24 mouse cellular contexts compared by ENCODE assay signal in the genomic region with DNA sequence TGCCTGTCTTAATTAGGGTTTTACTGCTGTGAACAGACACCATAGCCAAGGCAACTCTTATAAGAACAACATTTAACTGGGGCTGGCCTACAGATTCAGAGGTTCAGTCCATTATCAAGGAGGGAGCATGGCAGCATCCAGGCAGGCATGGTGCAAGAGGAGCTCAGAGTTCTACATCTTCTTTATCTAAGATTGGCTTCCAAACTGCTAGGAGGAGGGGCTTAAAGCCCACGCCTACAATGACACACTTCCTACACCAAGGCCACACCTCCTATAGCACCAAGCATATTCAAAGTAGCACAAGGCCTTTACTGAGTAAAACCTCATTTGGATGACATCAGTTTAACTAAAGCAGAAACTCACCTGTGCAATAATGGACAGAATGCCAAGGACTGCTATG. TPM values are rescaled to one million over a fixed set of nuclear protein-coding genes. Genes with fewer than 3 reads are reported as not detected.
DNase-seq lines count a peak whose midpoint lies in the region; ATAC-seq and TF ChIP-seq lines count a peak whose summit lies in the region.
"Had no signal": no experiment of that assay in that cellular context is flagged by ENCODE, and none has a peak within 500 bp of the region (broad histone marks: within the 10 kb centered on the region; RNA-seq: fewer than 3 reads in every experiment).

No protein-coding gene starts in this region.

- H3K9me3 ChIP-seq in liver, embryonic 12.5 days (replicated peaks): no peaks in the 10 kb centered on the region
- H3K9me3 ChIP-seq in intestine, postnatal 0 days (ENCODE audit: control insufficient read depth): no peaks in the 10 kb centered on the region
- H3K9me3 ChIP-seq: forebrain, embryonic 15.5 days; heart, embryonic 13.5 days; kidney, embryonic 15.5 days; limb, embryonic 13.5 days had no signal

- 57% methylated on average over 1 of the region's 1 CpGs for WGBS in liver, embryonic 12.5 days (ENCODE audit: insufficient replicate concordance)
- 73% methylated on average over 1 of the region's 1 CpGs for WGBS in intestine, postnatal 0 days

- no peaks in the 10 kb centered on the region for H3K27me3 ChIP-seq in liver, embryonic 12.5 days (replicated peaks)
- no peaks in the 10 kb centered on the region for H3K27me3 ChIP-seq in intestine, postnatal 0 days (replicated peaks; ENCODE audit: control insufficient read depth, insufficient read depth, low read length)
- H3K27me3 ChIP-seq: forebrain, embryonic 15.5 days; heart, embryonic 13.5 days; kidney, embryonic 15.5 days; limb, embryonic 13.5 days had no signal

- TF ChIP-seq CTCF in intestine, postnatal 0 days (IDR thresholded peaks at IDR 0.05; ENCODE audit: low read depth): no peak

- peaks cover 95% of the 10 kb centered on the region for H3K36me3 ChIP-seq in liver, embryonic 12.5 days
- peaks cover 69% of the 10 kb centered on the region for H3K36me3 ChIP-seq in intestine, postnatal 0 days (ENCODE audit: control insufficient read depth, insufficient read depth)

- peaks cover 16% of the 10 kb centered on the region for H3K4me1 ChIP-seq in liver, embryonic 12.5 days
- 0 out of 2 replicates have a peak, but pooled peaks cover 3% of the 10 kb centered on the region for H3K4me1 ChIP-seq in intestine, postnatal 0 days (replicated peaks; ENCODE audit: control insufficient read depth, insufficient read depth, low read length)
- H3K4me1 ChIP-seq: forebrain, embryonic 15.5 days; kidney, embryonic 15.5 days; limb, embryonic 13.5 days had no signal

- no peak overlapping the region for H3K9ac ChIP-seq in liver, embryonic 12.5 days
- no peak overlapping the region for H3K9ac ChIP-seq in intestine, postnatal 0 days (ENCODE audit: low read depth, low read length)
- H3K9ac ChIP-seq: forebrain, embryonic 15.5 days; heart, embryonic 13.5 days; kidney, embryonic 15.5 days; limb, embryonic 13.5 days had no signal

- H3K4me2 ChIP-seq in liver, embryonic 12.5 days: no peak overlapping the region
- H3K4me2 ChIP-seq in intestine, postnatal 0 days (replicated peaks; ENCODE audit: low read depth): no peak overlapping the region
- H3K4me2 ChIP-seq: forebrain, embryonic 15.5 days; heart, embryonic 13.5 days; kidney, embryonic 15.5 days; limb, embryonic 13.5 days; midbrain, embryonic 11.5 days had no signal

- no peak overlapping the region for H3K4me3 ChIP-seq in liver, embryonic 12.5 days
- H3K4me3 ChIP-seq in intestine, postnatal 0 days (ENCODE audit: low read depth, low read length): no peak overlapping the region
- H3K4me3 ChIP-seq: forebrain, embryonic 15.5 days; gastrocnemius, adult 2 months; heart, embryonic 13.5 days; kidney, embryonic 15.5 days; limb, embryonic 13.5 days; myocyte had no signal

- peak; percentile 77 for DNase-seq in R1 (ENCODE audit: low read depth, low spot score)
- DNase-seq in right cerebral cortex, postnatal 4 days: no peak
- DNase-seq in kidney, postnatal 10 days: no peak
- DNase-seq: adrenal gland, postnatal 25 days; cerebellum, adult 8-10 months; embryo, embryonic 11 days; gastrocnemius, adult 2 months; lung, postnatal 10 days; right cerebral cortex, adult 18-20 months had no signal

- no peak overlapping the region for H3K27ac ChIP-seq in liver, embryonic 12.5 days
- H3K27ac ChIP-seq in intestine, postnatal 0 days (ENCODE audit: low read depth, low read length): no peak overlapping the region
- H3K27ac ChIP-seq: forebrain, embryonic 15.5 days; heart, embryonic 13.5 days; kidney, embryonic 15.5 days; limb, embryonic 13.5 days; stomach, postnatal 0 days had no signal

- ATAC-seq in CD4-positive, CD25-positive, alpha-beta regulatory T cell, adult 4 months: peak; percentile 54
- peak; percentile 80 for ATAC-seq in liver, embryonic 12.5 days
- 0 out of 2 replicates have a peak, but pooled peaks have one; percentile 27 for ATAC-seq in monocyte, adult 5-6 weeks (replicated peaks; ENCODE audit: insufficient number of reproducible peaks, low FRiP score, low TSS enrichment, poor library complexity, severe bottlenecking)
- ATAC-seq in intestine, postnatal 0 days: no peak
- ATAC-seq: forebrain, embryonic 15.5 days had no signal

RNA-seq across cellular contexts. Expression of a gene that starts 22.5 kb away (rescaled TPM):
- polyA plus RNA-seq in CD4-positive, CD25-positive, alpha-beta regulatory T cell, adult 4 months (2017; shearing (Covaris generic)): 10 to 100 TPM; 84.4 to 86.1 TPM
- polyA plus RNA-seq in liver, embryonic 12.5 days (2016; fragmentation: Nextera tagmentation; extraction: Ambion mirVana): 49.6 and 53.1 TPM in 2 replicates
- total RNA-seq in monocyte, adult 5-6 weeks (2017): 99.6 to 106 TPM (median 102 TPM) in 3 replicates
- 39.4 and 40.0 TPM in 2 replicates for polyA plus RNA-seq in intestine, postnatal 0 days (2015; fragmentation: Nextera tagmentation; extraction: Ambion mirVana)

RNA-seq across cellular contexts. Expression of a gene that starts 25.6 kb away (rescaled TPM):
- polyA plus RNA-seq in CD4-positive, CD25-positive, alpha-beta regulatory T cell, adult 4 months (2017; shearing (Covaris generic)): 10 to 100 TPM; 38.2 to 39.0 TPM
- 13.1 and 13.6 TPM in 2 replicates for polyA plus RNA-seq in liver, embryonic 12.5 days (2016; fragmentation: Nextera tagmentation; extraction: Ambion mirVana)
- total RNA-seq in monocyte, adult 5-6 weeks (2017): 56.2 to 58.5 TPM (median 58.1 TPM) in 3 replicates
- 8.2 and 11.0 TPM in 2 replicates for polyA plus RNA-seq in intestine, postnatal 0 days (2015; fragmentation: Nextera tagmentation; extraction: Ambion mirVana)

RNA-seq across cellular contexts. Expression of a gene that starts 41.0 kb away (rescaled TPM):
- polyA plus RNA-seq in CD4-positive, CD25-positive, alpha-beta regulatory T cell, adult 4 months (2017; shearing (Covaris generic)): not detected
- polyA plus RNA-seq in liver, embryonic 12.5 days (2016; fragmentation: Nextera tagmentation; extraction: Ambion mirVana): not detected in 2 replicates
- total RNA-seq in monocyte, adult 5-6 weeks (2017): not detected in 3 replicates
- not detected in 2 replicates for polyA plus RNA-seq in intestine, postnatal 0 days (2015; fragmentation: Nextera tagmentation; extraction: Ambion mirVana)
- total RNA-seq: gastrocnemius, adult 2 months; hematopoietic stem cell, adult 5-6 weeks; layer of hippocampus, adult 8-10 months had no signal
- polyA plus RNA-seq: heart, embryonic 13.5 days; intestine, embryonic 14.5 days; kidney, embryonic 15.5 days; limb, embryonic 13.5 days; midbrain, embryonic 11.5 days; myocyte; spleen, adult 2 months; stomach, postnatal 0 days had no signal

RNA-seq across cellular contexts. Expression of a gene that starts 45.2 kb away (rescaled TPM):
- polyA plus RNA-seq in CD4-positive, CD25-positive, alpha-beta regulatory T cell, adult 4 months (2017; shearing (Covaris generic)): 10 to 100 TPM; 11.5 to 15.3 TPM
- polyA plus RNA-seq in liver, embryonic 12.5 days (2016; fragmentation: Nextera tagmentation; extraction: Ambion mirVana): 26.3 and 28.2 TPM in 2 replicates
- total RNA-seq in monocyte, adult 5-6 weeks (2017): 15.1 to 20.6 TPM (median 19.1 TPM) in 3 replicates
- 4.1 TPM in 2 replicates for polyA plus RNA-seq in intestine, postnatal 0 days (2015; fragmentation: Nextera tagmentation; extraction: Ambion mirVana)
